Mouse (Mus musculus) embryo, embryonic 11 days (tissue): ENCODE data around the gene Txn2.
A peak's percentile ranks its signal among the peaks of the same experiment; 100 is the strongest.

Source experiments
- DNase-seq: peaks from one replicate; pipeline ENCODE4 v3.0.0-alpha.2; 2015

Gene Txn2

GRCm38 (mm10) chr15:77928673-77929331 lies at the start of gene Txn2:
Txn2 (minus strand) TSS chr15:77929006.
- peak; percentile 99 for DNase-seq

- DNase-seq, result no peak
Observed at GRCm38 (mm10) chr15:77977663-77978062, 48.9 kb upstream of the Txn2 start.

- no peak for DNase-seq
Observed at GRCm38 (mm10) chr15:77974165-77974841, 45.5 kb upstream of the Txn2 start.

DNA sequence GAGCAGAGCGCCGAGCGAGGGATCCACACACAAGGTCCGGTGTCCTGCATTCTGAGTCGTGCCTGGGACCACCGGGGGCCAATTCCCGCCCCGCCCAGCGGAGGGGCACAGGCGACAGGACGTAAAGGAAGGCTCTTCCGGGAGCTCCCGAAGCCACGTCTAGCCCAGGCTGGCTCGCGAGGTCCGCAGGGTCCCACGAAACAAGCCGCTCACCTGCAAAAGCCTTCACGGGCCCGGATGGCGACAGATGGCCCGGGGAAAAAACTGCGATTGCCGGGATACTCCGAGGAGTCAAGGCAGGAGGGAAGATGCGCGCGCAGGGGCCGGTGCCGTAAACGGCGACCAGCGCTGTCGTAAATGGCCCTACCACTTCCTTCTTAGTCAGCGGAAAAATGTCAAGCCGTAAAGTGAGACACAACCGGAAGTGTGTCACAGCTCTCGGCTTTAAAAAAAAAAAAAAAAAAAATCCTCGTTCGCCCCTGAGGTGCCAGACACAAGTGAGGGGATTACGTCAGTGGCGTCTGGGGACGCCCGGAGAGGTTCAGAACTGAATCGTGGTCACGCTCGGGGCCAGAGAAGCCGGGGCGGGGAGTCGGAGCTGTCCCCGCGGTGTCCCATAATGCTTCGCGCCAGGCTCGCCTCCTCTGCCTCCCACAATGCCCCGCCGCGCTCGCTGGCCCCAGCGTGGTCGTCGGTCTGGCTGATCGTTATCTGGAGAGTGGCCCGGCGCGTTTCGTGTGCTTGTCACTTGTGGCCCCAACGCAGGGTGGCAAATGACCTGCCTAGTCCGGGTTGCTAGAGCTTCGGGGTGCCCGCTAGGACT lies 41.9 kb upstream of the Txn2 start, which contains the start of gene Eif3d:
TSS of gene Eif3d (minus strand) at position 344 of the 823 bp plus-strand sequence.
- DNase-seq, result peak; percentile 94

- no peak for DNase-seq
Observed at GRCm38 (mm10) chr15:77969940-77970469, 41.2 kb upstream of the Txn2 start.

DNA sequence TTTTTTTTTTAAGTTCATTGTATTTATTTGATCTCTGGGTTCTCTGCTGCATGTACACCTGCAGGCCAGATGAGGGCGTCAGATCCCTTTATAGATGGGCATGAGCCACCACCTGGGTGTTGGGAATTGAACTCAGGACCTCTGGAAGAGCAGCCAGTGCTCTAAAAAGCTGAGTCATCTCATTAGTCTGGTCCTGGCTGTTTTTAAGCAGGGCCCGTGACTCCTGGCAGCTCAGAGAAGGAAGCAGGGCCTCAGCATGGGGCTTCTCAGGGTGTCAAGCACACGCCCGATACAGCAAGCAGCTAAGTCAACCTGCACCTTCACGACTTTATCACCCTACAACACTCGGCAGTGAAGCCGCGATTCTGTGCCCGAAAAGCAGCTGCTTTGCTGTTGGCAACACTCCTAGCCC lies 36.3 kb upstream of the Txn2 start:
- no peak for DNase-seq

GRCm38 (mm10) chr15:77962447-77962846 lies 33.6 kb upstream of the Txn2 start:
- DNase-seq, result no peak

DNA sequence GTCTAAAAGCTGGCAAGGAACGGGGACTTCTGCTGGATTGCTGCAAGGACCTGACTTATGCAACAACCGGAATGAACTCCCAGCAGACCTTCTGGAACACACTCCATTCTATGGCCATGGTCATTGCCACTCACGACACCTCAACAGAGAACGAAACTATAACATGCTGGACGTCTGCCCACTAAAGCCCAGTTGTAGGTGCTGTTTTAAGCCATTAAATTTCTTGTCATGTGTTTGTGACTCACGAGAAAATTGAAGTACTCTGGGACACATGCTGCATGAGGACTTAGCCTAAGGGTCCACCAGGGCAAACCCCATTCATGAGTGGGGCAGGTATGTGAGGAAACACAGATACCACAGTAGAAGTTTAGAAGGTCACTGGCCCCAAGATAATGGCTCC lies 31.9 kb upstream of the Txn2 start:
- DNase-seq, result no peak

DNA sequence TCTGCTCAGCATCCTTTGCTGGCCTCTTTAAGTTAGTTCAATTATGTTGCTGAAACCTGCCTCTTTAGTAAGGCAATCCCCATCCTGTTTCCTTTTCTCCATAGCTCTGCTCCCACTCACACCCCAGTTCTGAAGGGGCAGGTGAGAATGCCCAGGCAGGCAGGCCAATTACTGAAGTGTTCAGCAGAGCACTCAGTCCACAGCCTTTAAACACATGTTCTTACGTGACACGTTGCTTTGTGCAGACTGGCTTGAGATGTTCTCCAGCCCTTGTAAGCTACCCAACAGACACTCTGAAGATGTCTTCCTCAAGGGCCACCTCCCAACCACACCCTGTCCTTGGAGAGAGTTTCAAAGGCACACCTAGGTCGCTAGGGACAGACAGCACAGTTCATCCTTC lies 29.3 kb upstream of the Txn2 start:
- DNase-seq, result no peak

DNA sequence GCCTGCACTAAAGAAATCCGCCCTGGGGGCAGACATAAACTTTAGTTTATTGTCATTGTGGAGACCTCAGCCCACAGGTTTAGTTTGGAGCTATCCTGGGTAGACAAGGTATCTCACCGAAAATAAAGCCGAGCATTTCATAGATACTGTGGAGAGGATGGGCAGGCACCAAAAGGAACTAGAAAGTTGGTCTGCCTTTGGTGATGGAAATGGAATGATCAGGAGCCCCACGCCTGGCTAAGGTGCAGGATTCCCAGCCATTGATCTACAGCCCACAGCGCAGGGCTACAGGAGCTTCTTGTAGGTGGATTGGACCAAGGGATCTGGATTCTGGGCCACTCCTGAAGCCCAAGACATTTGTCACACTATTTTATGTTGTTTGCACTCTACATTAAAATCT lies 28.8 kb upstream of the Txn2 start:
- DNase-seq, result no peak

DNA sequence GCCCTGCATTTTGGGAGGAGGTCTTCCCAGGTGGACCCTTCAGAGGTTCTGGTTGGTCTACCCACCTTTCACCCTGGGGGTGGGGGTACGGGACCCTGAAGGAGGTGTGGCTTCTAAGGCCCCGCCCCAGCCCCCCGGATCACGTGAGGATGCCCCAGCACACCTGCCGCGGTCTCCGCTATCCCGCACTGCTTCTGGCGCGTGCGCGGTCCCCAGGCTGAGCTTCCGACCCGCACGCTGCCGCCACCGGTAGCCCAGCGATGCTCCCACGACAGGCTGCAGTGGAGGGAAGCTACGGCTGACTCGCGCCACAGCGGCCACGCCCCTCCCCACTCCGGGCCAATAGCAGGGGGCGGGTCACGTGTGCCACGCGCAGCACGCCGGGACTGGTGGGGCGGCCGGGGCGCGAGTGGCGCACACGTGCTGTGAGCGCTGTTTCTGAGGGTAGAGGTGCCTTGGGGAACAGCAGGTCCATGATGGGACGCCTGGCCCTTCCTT lies 27.6 kb upstream of the Txn2 start, which contains the start of gene Foxred2:
TSS of gene Foxred2 (minus strand) at position 319 of the 498 bp plus-strand sequence.
- DNase-seq, result peak; percentile 92

- DNase-seq, result peak; percentile 34
Observed at GRCm38 (mm10) chr15:77955440-77956403, 26.9 kb upstream of the Txn2 start.

DNA sequence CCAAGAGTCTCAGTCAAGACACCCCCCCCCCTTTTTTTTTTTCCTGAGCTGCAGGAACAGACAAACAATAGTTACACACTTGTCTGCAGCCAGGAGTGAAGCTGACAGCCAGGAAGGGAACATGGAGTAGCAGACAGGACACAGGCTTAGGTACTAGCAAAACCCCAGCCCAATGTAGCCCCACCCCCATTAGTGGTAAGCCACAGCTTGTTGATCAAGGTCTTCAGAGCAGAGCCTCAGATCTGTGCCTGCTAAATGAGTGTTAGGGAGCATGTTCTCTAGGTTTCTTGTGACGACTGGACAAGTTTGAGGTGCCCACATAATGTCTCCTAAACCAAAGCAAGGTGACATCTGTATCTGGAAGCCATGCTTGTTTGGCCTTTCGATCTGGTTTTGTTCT lies 25.6 kb upstream of the Txn2 start:
- DNase-seq, result no peak

- no peak for DNase-seq
Observed at GRCm38 (mm10) chr15:77952921-77953320, 24.1 kb upstream of the Txn2 start.

DNA sequence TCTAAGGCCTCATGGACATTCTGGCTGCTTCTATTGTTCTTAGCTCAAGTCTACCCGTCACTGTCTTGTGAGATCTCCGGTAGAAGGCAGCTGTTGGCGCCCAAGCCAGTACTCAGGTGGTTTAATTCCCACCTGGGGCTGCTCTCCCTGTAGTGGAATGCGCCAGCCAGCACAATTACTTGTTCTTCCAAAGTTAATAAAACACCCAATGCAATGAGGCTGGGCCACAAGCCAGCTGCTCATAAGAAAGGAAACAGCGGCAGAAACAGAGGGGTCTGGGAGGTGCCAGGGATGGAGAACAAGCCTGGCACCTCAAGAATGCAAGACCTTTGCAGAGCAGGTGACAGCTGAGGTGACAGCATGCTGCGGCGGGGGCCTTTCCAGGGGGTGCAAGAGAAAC lies 20.3 kb upstream of the Txn2 start:
- no peak for DNase-seq

GRCm38 (mm10) chr15:77945711-77946110 lies 16.9 kb upstream of the Txn2 start:
- no peak for DNase-seq

DNA sequence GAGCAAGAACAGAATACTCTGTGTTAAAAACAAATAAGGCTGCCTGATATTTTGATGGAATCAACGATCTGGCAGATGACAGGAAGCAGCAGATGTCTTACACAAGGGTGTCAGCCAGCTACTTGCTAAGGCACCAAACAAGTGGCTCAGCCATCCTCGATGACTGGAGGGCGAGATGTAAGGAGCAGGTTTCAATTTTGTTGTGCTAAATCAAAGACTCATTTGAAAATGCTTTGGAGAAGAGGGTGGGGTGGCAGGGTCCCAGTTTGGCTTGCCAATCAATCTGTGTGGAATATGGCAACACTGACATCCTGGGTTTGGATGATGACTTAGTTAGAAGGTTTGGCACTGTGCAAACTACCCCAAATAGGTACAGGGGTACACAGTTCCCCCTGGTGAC lies 12.8 kb upstream of the Txn2 start:
- DNase-seq, result no peak

DNA sequence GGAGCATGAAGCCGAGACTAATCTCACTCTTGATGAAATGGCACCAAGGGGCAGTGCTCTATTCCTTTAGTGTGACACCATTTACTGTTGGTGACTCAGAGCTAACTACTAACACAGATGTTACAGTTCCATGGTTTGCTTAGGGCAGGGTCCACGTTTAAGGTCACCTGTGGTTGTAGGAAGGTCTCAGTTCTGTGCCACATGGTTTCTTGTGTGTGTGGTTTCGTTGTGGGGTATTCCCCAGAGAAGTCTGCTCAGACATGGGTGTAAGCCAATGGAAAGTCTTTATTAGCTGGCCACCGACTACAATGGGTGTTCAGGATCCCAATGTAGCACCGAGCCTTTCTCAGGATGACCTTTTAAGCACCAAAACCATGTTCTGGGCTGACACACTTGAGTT lies 9.7 kb upstream of the Txn2 start:
- no peak for DNase-seq

- no peak for DNase-seq
Observed at GRCm38 (mm10) chr15:77935673-77936375, 7.0 kb upstream of the Txn2 start.

DNA sequence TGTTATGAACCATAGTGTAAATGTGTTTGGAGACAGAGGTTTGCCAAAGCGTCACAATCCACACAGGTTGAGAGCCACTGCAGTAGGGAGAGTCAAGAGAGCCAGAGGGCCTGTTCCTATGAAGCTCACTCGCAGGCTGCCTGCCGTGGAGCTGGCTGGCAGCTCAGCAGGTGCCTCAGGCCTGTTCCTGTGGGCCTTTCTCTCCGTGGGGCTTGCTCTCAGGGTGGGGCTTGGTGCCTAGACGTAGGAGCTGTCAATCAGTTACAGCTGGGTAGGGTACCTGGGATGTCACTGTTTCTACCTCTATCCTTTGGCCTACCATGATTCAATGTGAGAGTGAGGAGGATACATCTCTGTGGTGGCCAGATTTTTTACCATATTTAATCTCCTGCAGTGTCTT lies 6.2 kb upstream of the Txn2 start:
- no peak for DNase-seq

- no peak for DNase-seq
Observed at GRCm38 (mm10) chr15:77934326-77934725, 5.5 kb upstream of the Txn2 start.
